Mouse (Mus musculus) lung, embryonic 15.5 days (tissue): ENCODE data around the gene Ptprm. TPM values are rescaled to one million over a fixed set of nuclear protein-coding genes. Genes with fewer than 3 reads are reported as not detected.

Experiments
- ATAC-seq: fragments of 200-750 bp; cut with Nextera tagmentation; 2 replicates; pipeline ENCODE4 v1.8.0; 2017; ENCODE audit warnings: moderate number of reproducible peaks, borderline replicate concordance; ENCODE audit not compliant: low FRiP score, low TSS enrichment; ENCODE audit errors: extremely low read depth
- H3K27ac ChIP-seq: fragments of 300-500 bp; sonication (generic); 2 replicates; pipeline ENCODE4 v1.5.1; 2015; ENCODE audit warnings: moderate library complexity, mild to moderate bottlenecking, inconsistent platforms
- H3K27me3 ChIP-seq: fragments of 300-500 bp; sonication (generic); 2 replicates; pipeline ENCODE4 v1.6.1; 2015; ENCODE audit warnings: inconsistent platforms
- H3K36me3 ChIP-seq: fragments of 300-500 bp; sonication (generic); 2 replicates; pipeline ENCODE4 v1.6.1; 2015; ENCODE audit warnings: inconsistent platforms
- H3K4me1 ChIP-seq: fragments of 300-500 bp; sonication (generic); 2 replicates; pipeline ENCODE4 v1.6.1; 2015; ENCODE audit warnings: inconsistent platforms
- H3K4me2 ChIP-seq: fragments of 300-500 bp; sonication (generic); 2 replicates; pipeline ENCODE4 v1.6.1; 2015; ENCODE audit warnings: inconsistent platforms, mild to moderate bottlenecking, moderate library complexity
- H3K4me3 ChIP-seq: fragments of 300-500 bp; sonication (generic); 2 replicates; pipeline ENCODE4 v1.5.1; 2015; ENCODE audit warnings: mild to moderate bottlenecking, inconsistent platforms
- H3K9ac ChIP-seq: fragments of 300-500 bp; sonication (generic); 2 replicates; pipeline ENCODE4 v1.6.1; 2015; ENCODE audit warnings: inconsistent platforms
- H3K9me3 ChIP-seq: fragments of 300-500 bp; sonication (generic); 2 replicates; pipeline ENCODE4 v1.6.1; 2016; ENCODE audit warnings: inconsistent platforms
- WGBS: fragments of 180-500 bp; shearing (Covaris S2); methylation state at CpG from one replicate; pipeline ENCODE4 v1.1.7; 2015; 5-methylcytosine and 5-hydroxymethylcytosine counted together
- polyA plus RNA-seq: library from polyadenylated mRNA; unstranded; fragments of >200 nt; fragmentation: Nextera tagmentation; extraction: Ambion mirVana; gene quantifications from 2 replicates; pipeline ENCODE4 v1.2.1, GENCODE M21; 2015

The Ptprm gene
- polyA plus RNA-seq, 1 experiment from 2014 or later: 43.2 TPM

GRCm38 (mm10) chr17:66779026-66779425, 575.2 kb downstream of the Ptprm start:
- no peak for ATAC-seq
- Histone ChIP-seq H3K27ac (no peak overlapping the region), H3K27me3 (no peaks in the 10 kb centered on the region), H3K9ac (no peak overlapping the region), H3K4me2 (no peak overlapping the region), H3K4me1 (no peaks in the 10 kb centered on the region), H3K36me3 (no peaks in the 10 kb centered on the region), H3K4me3 (no peak overlapping the region), H3K9me3 (no peaks in the 10 kb centered on the region)
- WGBS: 67% methylated on average over 1 of the region's 1 CpGs

GRCm38 (mm10) chr17:66769365-66770363, 584.6 kb downstream of the Ptprm start:
- Histone ChIP-seq H3K36me3 (no peaks in the 10 kb centered on the region), H3K27ac (no peak overlapping the region), H3K4me3 (no peak overlapping the region), H3K4me1 (no peaks in the 10 kb centered on the region), H3K9ac (no peak overlapping the region), H3K9me3 (no peaks in the 10 kb centered on the region), H3K4me2 (no peak overlapping the region), H3K27me3 (no peaks in the 10 kb centered on the region)
- ATAC-seq: no peak
- WGBS: 76% methylated on average over 14 of the region's 14 CpGs

- Histone ChIP-seq H3K27ac (no peak overlapping the region), H3K9me3 (no peaks in the 10 kb centered on the region), H3K4me3 (no peak overlapping the region), H3K9ac (no peak overlapping the region), H3K4me1 (no peaks in the 10 kb centered on the region), H3K4me2 (no peak overlapping the region), H3K36me3 (no peaks in the 10 kb centered on the region), H3K27me3 (no peaks in the 10 kb centered on the region)
- ATAC-seq: no peak
- 73% methylated on average over 11 of the region's 11 CpGs for WGBS
Measured at GRCm38 (mm10) chr17:66768689-66769275, 585.5 kb downstream of the Ptprm start.

- no peaks in the 10 kb centered on the region for H3K36me3 ChIP-seq
- H3K4me1 ChIP-seq: no peaks in the 10 kb centered on the region
- ATAC-seq: no peak
- no peaks in the 10 kb centered on the region for H3K9me3 ChIP-seq
- H3K27me3 ChIP-seq: no peaks in the 10 kb centered on the region
- H3K27ac ChIP-seq: no peak overlapping the region
- H3K4me3 ChIP-seq: no peak overlapping the region
- WGBS: 70% methylated on average over 6 of the region's 6 CpGs
- no peak overlapping the region for H3K4me2 ChIP-seq
- H3K9ac ChIP-seq: no peak overlapping the region
Measured at GRCm38 (mm10) chr17:66766166-66766565, 588.1 kb downstream of the Ptprm start.

- Histone ChIP-seq H3K9ac (no peak overlapping the region), H3K36me3 (0 out of 2 replicates have a peak, but pooled peaks cover 7% of the 10 kb centered on the region), H3K4me2 (no peak overlapping the region), H3K4me3 (no peak overlapping the region), H3K27me3 (no peaks in the 10 kb centered on the region), H3K9me3 (no peaks in the 10 kb centered on the region), H3K4me1 (no peaks in the 10 kb centered on the region), H3K27ac (no peak overlapping the region)
- no peak for ATAC-seq
- WGBS: 63% methylated on average over 2 of the region's 2 CpGs
Measured at GRCm38 (mm10) chr17:66764435-66764834, 589.8 kb downstream of the Ptprm start.

GRCm38 (mm10) chr17:66762716-66763115, 591.5 kb downstream of the Ptprm start:
- no peak for ATAC-seq
- no peaks in the 10 kb centered on the region for H3K9me3 ChIP-seq
- no peak overlapping the region for H3K4me3 ChIP-seq
- WGBS: 72% methylated on average over 10 of the region's 10 CpGs
- no peak overlapping the region for H3K4me2 ChIP-seq
- no peak overlapping the region for H3K27ac ChIP-seq
- no peaks in the 10 kb centered on the region for H3K4me1 ChIP-seq
- H3K36me3 ChIP-seq: 0 out of 2 replicates have a peak, but pooled peaks cover 7% of the 10 kb centered on the region
- no peak overlapping the region for H3K9ac ChIP-seq
- no peaks in the 10 kb centered on the region for H3K27me3 ChIP-seq

- peaks cover 11% of the 10 kb centered on the region for H3K4me1 ChIP-seq
- no peak overlapping the region for H3K27ac ChIP-seq
- H3K9ac ChIP-seq: no peak overlapping the region
- 0 out of 2 replicates have a peak, but pooled peaks cover 7% of the 10 kb centered on the region for H3K36me3 ChIP-seq
- no peak overlapping the region for H3K4me3 ChIP-seq
- WGBS: 57% methylated on average over 26 of the region's 26 CpGs
- H3K4me2 ChIP-seq: 0 out of 2 replicates have a peak overlapping the region, but pooled peaks have one; percentile 17
- no peaks in the 10 kb centered on the region for H3K9me3 ChIP-seq
- no peaks in the 10 kb centered on the region for H3K27me3 ChIP-seq
- ATAC-seq: no peak
Measured at GRCm38 (mm10) chr17:66761326-66762296, 592.6 kb downstream of the Ptprm start.

- 0 out of 2 replicates have a peak, but pooled peaks cover 7% of the 10 kb centered on the region for H3K36me3 ChIP-seq
- H3K4me1 ChIP-seq: peaks cover 14% of the 10 kb centered on the region
- H3K4me3 ChIP-seq: peak overlapping the region; percentile 19
- H3K27ac ChIP-seq: peak overlapping the region; percentile 77
- peak; percentile 78; the same call in 1 of the 2 replicates for ATAC-seq
- WGBS: 18% methylated on average over 10 of the region's 10 CpGs
- no peak overlapping the region for H3K9ac ChIP-seq
- peak overlapping the region; percentile 44 for H3K4me2 ChIP-seq
- H3K27me3 ChIP-seq: no peaks in the 10 kb centered on the region
- no peaks in the 10 kb centered on the region for H3K9me3 ChIP-seq
Measured at GRCm38 (mm10) chr17:66757025-66757511, 597.2 kb downstream of the Ptprm start.

- WGBS: 43% methylated on average over 9 of the region's 9 CpGs
- Histone ChIP-seq H3K27ac (peak overlapping the region; percentile 77), H3K4me1 (peaks cover 14% of the 10 kb centered on the region), H3K27me3 (no peaks in the 10 kb centered on the region), H3K4me2 (peak overlapping the region; percentile 44), H3K4me3 (no peak overlapping the region), H3K36me3 (0 out of 2 replicates have a peak, but pooled peaks cover 7% of the 10 kb centered on the region), H3K9me3 (no peaks in the 10 kb centered on the region), H3K9ac (no peak overlapping the region; the same call in 1 of the 2 replicates)
- peak; percentile 41; the same call in 1 of the 2 replicates for ATAC-seq
Measured at GRCm38 (mm10) chr17:66756500-66756899, 597.8 kb downstream of the Ptprm start.

- H3K9ac ChIP-seq: no peak overlapping the region
- no peaks in the 10 kb centered on the region for H3K27me3 ChIP-seq
- no peak overlapping the region for H3K27ac ChIP-seq
- WGBS: 41% methylated on average over 3 of the region's 3 CpGs
- H3K4me3 ChIP-seq: no peak overlapping the region
- 0 out of 2 replicates have a peak, but pooled peaks cover under 1% of the 10 kb centered on the region for H3K36me3 ChIP-seq
- no peak overlapping the region for H3K4me2 ChIP-seq
- no peak for ATAC-seq
- H3K4me1 ChIP-seq: peaks cover 14% of the 10 kb centered on the region
- H3K9me3 ChIP-seq: no peaks in the 10 kb centered on the region
Measured at GRCm38 (mm10) chr17:66755191-66755654, 599.0 kb downstream of the Ptprm start.
